Comparison of ENCODE assay signal across 17 mouse cellular contexts in genomic region chr1:95147531-95147930, GRCm38 (mm10).
"Had no signal": no experiment of that assay in that cellular context is flagged by ENCODE, and none has a peak within 500 bp of the region (broad histone marks: within the 10 kb centered on the region; RNA-seq: fewer than 3 reads in every experiment).

No protein-coding gene starts in this region.

- H3K36me3 ChIP-seq: neural tube, embryonic 12.5 days; neural tube, embryonic 13.5 days; neural tube, embryonic 15.5 days; stomach, embryonic 15.5 days had no signal

- H3K27me3 ChIP-seq: neural tube, embryonic 12.5 days; neural tube, embryonic 13.5 days; neural tube, embryonic 15.5 days; stomach, embryonic 15.5 days had no signal

- H3K9me3 ChIP-seq: neural tube, embryonic 12.5 days; neural tube, embryonic 13.5 days; neural tube, embryonic 15.5 days; stomach, embryonic 15.5 days had no signal

- H3K4me2 ChIP-seq: neural tube, embryonic 12.5 days; neural tube, embryonic 13.5 days; neural tube, embryonic 15.5 days; stomach, embryonic 15.5 days had no signal

- DNase-seq: retina, postnatal 1 day; right cerebral cortex, adult 18-20 months; right cerebral cortex, postnatal 14 days; right cerebral cortex, postnatal 25 days; right cerebral cortex, postnatal 4 days; spleen, adult 18-20 months; thymus, adult 18-20 months; thymus, adult 2 months; thymus, postnatal 14 days; thymus, postnatal 25 days; thymus, postnatal 36 days; thymus, postnatal 4 days had no signal

- H3K4me1 ChIP-seq: neural tube, embryonic 12.5 days; neural tube, embryonic 13.5 days; neural tube, embryonic 15.5 days; stomach, embryonic 15.5 days had no signal

- H3K9ac ChIP-seq: neural tube, embryonic 12.5 days; neural tube, embryonic 13.5 days; neural tube, embryonic 15.5 days; stomach, embryonic 15.5 days had no signal

- H3K27ac ChIP-seq: neural tube, embryonic 12.5 days; neural tube, embryonic 13.5 days; neural tube, embryonic 15.5 days; stomach, embryonic 15.5 days; stomach, postnatal 0 days had no signal

- H3K4me3 ChIP-seq: neural tube, embryonic 12.5 days; neural tube, embryonic 13.5 days; neural tube, embryonic 15.5 days; stomach, embryonic 15.5 days had no signal
